Mouse (Mus musculus): ENCODE measurements at regions not wholly inside any gene's neighbourhood (a gene's known extent, or its start where the extent isn't known, plus 50 kb on each side); places are given as distances from the start of the nearest gene placed in this dataset.

DNA sequence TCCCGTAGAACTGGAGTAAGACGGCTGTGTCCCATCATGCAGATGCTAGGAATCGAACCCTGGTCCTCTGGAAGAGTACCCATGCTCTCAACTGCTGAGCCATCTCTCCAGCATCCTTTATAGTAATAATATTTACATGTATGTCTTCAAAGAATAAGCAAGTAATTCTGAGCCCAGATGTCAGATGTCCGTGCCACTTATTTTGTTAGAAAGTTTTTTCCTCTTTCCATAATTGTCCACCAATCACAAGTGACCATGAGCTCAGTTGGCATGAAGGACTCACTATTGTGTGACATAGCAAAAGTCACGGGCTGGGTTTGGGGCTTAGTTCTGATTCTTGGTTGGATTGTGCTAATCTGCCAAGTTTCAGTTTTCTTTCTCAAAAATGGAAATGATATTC, 78.1 kb upstream of the Intu start:
- TF ChIP-seq MAX (IDR thresholded peaks at IDR 0.05; ENCODE audit: low read depth) (no peak), POLR2AphosphoS2 (IDR thresholded peaks at IDR 0.05; ENCODE audit: insufficient read length, low read depth) (no peak), POLR2A (IDR thresholded peaks at IDR 0.05; ENCODE audit: insufficient read length, low read depth) (no peak), E2F4 (IDR thresholded peaks at IDR 0.05; ENCODE audit: insufficient read depth) (no peak), MYOD1 (IDR thresholded peaks at IDR 0.05; ENCODE audit: control insufficient read depth in 1 of 3, insufficient read length in 2 of 3, low read depth in 2 of 3) (no peak), USF1 (IDR thresholded peaks at IDR 0.05; ENCODE audit: low read depth) (no peak), MYOG (IDR thresholded peaks at IDR 0.05; ENCODE audit: control insufficient read depth in 1 of 3, insufficient read depth in 1 of 3, insufficient read length in 2 of 3, low read depth in 2 of 3) (no peak), SRF (IDR thresholded peaks at IDR 0.05; ENCODE audit: control insufficient read depth, insufficient read length, low read depth) (no peak)

Data from myocyte (in vitro differentiated cells).